Mouse (Mus musculus) bone marrow macrophage, adult 2 months (primary cell): ENCODE results near the gene Mrps34. TPM values are rescaled to one million over a fixed set of nuclear protein-coding genes. Genes with fewer than 3 reads are reported as not detected.
"Not testable (repeated sequence)": the region's sequence is repeated elsewhere in the genome, so short reads cannot be mapped to it uniquely, and the experiment has no call there.

Experiments used
- H3K27ac ChIP-seq: 2 replicates; pipeline ENCODE4 v1.5.1; 2012; ENCODE audit warnings: low read depth, low read length; ENCODE audit not compliant: insufficient read depth
- H3K4me1 ChIP-seq: 2 replicates; pipeline ENCODE4 v1.6.1; 2012; ENCODE audit warnings: low read length; ENCODE audit not compliant: control insufficient read depth, insufficient read depth
- H3K4me3 ChIP-seq: 2 replicates; pipeline ENCODE4 v1.5.1; 2012; ENCODE audit warnings: mild to moderate bottlenecking, low read length, moderate library complexity; ENCODE audit not compliant: insufficient read depth
- CTCF ChIP-seq: IDR thresholded peaks from 2 replicates; pipeline ENCODE4 v1.5.1; 2012; ENCODE audit warnings: low read depth, mild to moderate bottlenecking, low read length, moderate library complexity
- POLR2A ChIP-seq: IDR thresholded peaks from 2 replicates; pipeline ENCODE4 v1.6.1; 2012; ENCODE audit warnings: mild to moderate bottlenecking, low read depth, low read length, borderline replicate concordance
- polyA plus RNA-seq: library from polyadenylated mRNA; stranded (reverse); fragments of >200 nt; gene quantifications from 2 replicates; pipeline ENCODE4 v1.2.4, GENCODE M21; 2012; ENCODE audit not compliant: missing spikeins, insufficient read depth, insufficient read length

Gene Mrps34
- polyA plus RNA-seq, 1 experiment, result 25.6 TPM

DNA sequence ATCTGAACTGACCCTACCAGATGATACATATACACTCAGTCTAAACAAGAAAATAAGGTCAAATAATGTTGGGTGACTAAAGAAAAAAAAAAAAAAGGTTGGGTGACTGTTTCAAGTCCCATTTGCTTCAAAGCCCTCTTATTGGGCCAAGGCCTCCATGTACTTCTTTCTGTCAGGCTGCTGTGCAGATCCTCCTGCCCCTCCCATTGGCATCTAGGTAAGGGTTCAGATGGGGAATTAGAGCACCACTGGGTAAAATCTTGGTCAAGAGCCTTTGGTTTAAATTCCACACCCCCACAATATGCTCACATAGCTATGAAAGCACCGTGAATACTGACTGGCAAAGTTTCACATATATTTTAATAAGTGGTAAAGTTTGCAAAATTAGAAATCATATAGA is 28.3 kb downstream of the Mrps34 start:
- no peaks in the 10 kb centered on the region for H3K4me1 ChIP-seq
- no peak overlapping the region for H3K27ac ChIP-seq
- no peak overlapping the region for H3K4me3 ChIP-seq
- no peak for TF ChIP-seq CTCF
- no peak for TF ChIP-seq POLR2A

DNA sequence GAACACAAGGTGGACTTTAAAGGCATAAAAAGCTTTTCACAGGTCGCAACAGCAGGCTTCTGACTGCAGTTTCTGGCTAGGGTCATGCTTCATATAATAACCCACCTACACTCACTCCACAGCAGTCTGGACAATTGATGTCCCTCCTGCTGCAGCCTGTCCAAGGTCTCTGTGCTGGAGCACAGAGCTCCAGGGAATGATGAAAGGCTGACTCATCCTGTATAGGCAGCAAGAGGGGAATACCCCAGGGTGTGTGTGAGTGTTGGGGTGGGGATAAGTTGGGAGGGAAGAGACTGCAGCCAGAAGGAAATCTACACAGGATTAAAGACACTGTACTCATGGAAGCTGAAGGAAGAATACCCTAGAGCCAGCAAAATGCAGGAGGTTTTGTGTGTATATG is 34.6 kb downstream of the Mrps34 start:
- TF ChIP-seq POLR2A (no peak), CTCF (no peak)
- Histone ChIP-seq H3K27ac (no peak overlapping the region), H3K4me1 (peaks cover 12% of the 10 kb centered on the region), H3K4me3 (no peak overlapping the region)

DNA sequence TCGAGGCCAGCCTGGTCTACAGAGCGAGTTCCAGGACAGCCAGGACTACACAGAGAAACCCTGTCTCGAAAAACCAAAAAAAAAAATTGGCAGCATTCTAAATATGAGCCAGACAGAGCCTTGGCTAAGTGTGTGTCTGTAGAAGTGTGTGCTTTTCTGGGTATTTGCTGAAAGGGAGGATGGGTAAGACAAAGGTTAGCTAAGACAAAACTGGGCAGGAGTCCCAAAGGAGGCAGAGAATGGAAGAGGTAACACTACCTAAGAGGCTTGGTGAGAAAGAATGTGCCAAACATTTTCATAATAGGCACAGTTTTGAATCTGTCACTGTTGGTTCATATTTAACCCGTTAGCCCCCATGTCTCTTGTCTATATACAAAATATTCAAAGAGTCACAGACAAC is 37.5 kb downstream of the Mrps34 start:
- peaks cover 25% of the 10 kb centered on the region for H3K4me1 ChIP-seq

DNA sequence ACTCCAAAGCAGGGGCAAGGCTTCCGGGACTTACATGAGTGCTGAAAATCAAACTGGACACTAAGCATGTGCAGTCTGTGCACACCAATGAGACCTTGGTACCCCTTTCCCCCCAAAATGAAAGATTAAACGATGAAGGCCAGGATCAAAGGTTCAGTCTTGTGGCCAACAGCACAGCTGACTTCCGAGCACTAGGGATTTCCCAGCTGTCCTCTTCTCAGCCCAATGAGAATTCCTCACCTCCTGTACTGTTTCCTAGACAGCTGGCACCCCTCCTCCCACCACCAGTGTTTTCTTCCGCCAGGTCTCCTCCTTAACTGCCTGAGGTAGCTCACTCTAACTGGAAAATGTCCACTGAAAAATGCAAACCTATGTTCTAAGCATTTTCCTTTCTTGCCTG is 38.2 kb downstream of the Mrps34 start:
- no peak overlapping the region for H3K27ac ChIP-seq
- no peak overlapping the region for H3K4me3 ChIP-seq
- no peak for TF ChIP-seq POLR2A
- TF ChIP-seq CTCF, result no peak
- peaks cover 25% of the 10 kb centered on the region for H3K4me1 ChIP-seq

More for the DNA sequence above, 37.5 kb downstream of the Mrps34 start:
- TF ChIP-seq POLR2A (no peak), CTCF (no peak)
- no peak overlapping the region for H3K4me3 ChIP-seq
- H3K27ac ChIP-seq, result no peak overlapping the region

DNA sequence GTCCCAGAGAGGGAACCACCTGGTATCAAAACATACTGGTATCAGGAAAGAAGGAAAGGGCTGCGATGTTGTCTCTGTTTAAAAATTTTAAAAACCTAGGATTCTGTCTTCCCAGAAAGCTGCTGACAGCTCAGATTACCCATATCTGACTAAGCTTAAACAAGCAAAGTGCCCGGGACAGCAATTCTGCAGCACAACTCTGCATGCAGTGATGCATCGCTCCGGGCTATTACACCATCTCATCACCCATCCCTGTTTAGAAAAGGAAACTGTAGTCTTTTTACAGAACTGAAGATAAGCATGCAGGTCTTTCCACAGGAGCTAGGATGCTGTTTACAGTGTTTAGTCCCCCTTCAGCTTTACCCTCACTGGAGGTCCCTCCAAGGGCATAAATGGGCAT is 40.0 kb downstream of the Mrps34 start:
- peaks cover 16% of the 10 kb centered on the region for H3K4me1 ChIP-seq
- H3K27ac ChIP-seq, result no peak overlapping the region
- H3K4me3 ChIP-seq, result peak overlapping the region; percentile 96; the same call in 1 of the 2 replicates
- TF ChIP-seq CTCF (no peak), POLR2A (no peak)

DNA sequence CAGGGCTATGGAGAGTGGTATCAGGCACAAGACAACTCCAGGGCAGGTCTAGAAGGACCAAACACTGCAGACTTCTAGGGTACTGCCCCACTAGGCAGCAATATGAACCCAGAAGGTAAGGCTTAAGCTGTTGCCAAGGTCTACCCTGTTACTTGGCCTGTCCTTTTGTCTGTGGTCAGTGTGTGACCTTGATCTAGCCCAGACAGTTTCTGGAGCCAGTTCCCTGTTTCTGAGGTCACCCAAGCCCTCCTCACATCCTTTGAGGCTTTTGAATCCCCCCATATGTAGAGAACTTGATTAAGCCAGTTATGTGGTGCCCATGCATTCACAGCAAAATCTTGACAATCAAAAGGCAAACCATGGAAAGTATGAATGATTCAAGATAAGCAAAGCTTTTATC is 40.8 kb downstream of the Mrps34 start:
- peaks cover 16% of the 10 kb centered on the region for H3K4me1 ChIP-seq
- H3K4me3 ChIP-seq, result peak overlapping the region; percentile 96
- H3K27ac ChIP-seq, result no peak overlapping the region
- no peak for TF ChIP-seq POLR2A
- TF ChIP-seq CTCF, result no peak

DNA sequence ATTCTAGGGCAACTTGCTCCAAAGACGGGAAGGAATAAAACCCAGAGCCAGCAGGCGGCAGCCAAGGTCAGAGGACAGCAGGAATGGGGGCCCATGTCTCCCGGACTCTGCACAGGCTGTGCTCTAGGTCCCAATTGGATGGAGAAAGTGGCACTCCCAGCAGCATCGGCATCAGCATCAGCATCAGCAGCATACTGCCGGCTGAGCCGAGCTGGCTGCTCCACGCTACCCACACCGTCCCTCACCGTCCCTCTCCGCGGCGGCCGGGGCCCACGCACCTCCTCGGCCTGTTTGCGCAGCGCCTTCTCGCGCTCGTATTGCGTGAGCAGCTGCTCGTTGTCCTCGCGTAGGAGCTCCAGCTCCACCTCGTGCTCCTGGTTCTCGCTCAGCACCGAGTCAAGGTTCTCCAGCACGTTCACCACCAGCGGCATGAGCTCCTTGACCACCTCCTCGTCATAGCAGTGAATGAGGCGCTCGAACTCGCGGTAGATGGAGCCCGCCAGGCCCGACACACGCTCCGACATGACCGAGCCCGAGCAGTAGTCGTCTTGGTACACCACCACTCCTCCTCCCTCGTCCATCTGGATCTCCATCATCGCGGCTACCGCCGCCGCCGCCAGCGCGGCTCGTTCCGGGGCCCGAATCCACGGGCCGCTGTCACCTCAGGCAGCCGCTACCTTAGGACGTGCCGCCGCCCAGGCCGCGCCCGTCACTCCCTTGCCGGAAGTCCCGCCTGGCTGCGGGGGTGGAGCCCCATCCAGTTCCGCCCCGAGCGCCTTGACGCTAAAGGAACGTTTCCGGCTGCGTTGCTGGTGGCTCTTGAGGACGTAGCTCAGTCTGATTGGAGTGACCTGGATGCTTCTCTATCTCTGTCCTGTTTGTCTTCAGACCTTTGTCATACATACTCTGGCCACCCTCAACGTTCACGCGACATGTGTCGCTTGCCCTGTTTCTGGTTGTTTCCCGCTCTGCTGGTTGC is 41.6 kb downstream of the Mrps34 start, which contains the start of gene Mapk8ip3:
Gene Mapk8ip3 (minus strand): TSS at position 719 of the 979 bp plus-strand sequence.
- Histone ChIP-seq H3K4me3 (peak within 1 kb of the TSS; percentile 96), H3K4me1 (peaks cover 16% of the 10 kb centered on the region), H3K27ac (peak within 1 kb of the TSS; percentile 79)
- no peak for TF ChIP-seq CTCF
- TF ChIP-seq POLR2A, result no peak

DNA sequence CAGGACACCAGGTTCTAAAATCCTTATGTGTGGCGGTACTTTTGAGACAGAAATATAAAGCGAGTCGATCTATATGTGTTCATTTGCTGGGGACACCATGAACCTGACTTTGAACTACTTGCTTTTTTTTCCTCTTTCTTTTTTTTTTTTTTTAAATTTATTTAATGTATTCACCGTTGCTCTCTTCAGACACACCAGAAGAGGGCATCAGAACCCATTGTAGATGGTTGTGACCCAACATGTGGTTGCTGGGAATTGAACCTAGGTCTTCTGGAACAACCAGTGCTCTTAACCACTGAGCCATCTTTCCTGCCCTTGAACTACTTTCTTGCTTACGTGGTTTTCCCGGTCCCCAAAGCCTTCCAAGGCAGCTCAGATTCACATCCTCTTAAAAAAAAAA is 42.4 kb downstream of the Mrps34 start:
- Histone ChIP-seq H3K4me3 (peak overlapping the region; percentile 96), H3K27ac (peak overlapping the region; percentile 79), H3K4me1 (peaks cover 16% of the 10 kb centered on the region)
- TF ChIP-seq CTCF (no peak), POLR2A (no peak)

DNA sequence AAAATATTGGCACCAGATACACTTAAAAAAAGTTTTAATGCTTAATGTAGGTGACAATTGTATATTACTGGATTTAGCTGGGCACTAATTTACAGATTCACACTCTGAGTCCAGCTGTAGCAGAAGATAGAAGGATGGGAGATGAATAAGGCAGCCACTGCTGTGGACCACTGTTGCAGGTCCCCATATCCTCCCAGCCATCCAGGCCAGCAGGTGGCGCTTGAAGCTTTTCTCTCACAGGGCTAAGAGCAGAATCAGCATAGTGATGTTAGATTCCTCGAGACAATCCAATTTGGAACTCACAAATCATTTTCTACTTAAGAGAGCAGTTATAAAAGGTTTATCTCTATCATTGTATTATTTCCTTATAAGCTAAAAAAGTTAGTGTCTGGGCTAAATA is 47.5 kb downstream of the Mrps34 start:
- not testable (repeated sequence) for H3K27ac ChIP-seq, H3K4me1 ChIP-seq, H3K4me3 ChIP-seq
- peak; percentile 48 for TF ChIP-seq CTCF

DNA sequence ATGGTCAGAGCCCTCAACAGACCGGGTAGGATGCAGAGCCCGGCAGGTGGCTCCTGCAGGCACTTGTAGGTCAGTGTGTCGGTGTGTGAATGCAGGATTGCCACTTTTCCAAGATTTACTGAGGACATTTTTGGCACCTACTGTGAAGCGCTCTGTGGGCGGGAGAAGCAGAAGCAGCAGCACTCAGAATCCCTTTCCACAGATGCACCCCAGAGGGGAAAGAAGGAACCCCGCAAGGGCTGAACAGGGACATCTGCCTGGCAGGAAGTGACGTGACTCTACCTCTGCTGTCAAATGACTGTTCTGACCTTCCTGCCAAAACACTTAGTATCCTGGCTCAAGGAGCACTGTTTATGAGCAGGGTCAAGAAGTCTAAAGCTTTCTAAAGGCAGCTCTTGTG is 48.1 kb downstream of the Mrps34 start:
- Histone ChIP-seq H3K4me3 (no peak overlapping the region), H3K4me1 (no peaks in the 10 kb centered on the region), H3K27ac (no peak overlapping the region)
- TF ChIP-seq CTCF, result no peak
- no peak for TF ChIP-seq POLR2A

DNA sequence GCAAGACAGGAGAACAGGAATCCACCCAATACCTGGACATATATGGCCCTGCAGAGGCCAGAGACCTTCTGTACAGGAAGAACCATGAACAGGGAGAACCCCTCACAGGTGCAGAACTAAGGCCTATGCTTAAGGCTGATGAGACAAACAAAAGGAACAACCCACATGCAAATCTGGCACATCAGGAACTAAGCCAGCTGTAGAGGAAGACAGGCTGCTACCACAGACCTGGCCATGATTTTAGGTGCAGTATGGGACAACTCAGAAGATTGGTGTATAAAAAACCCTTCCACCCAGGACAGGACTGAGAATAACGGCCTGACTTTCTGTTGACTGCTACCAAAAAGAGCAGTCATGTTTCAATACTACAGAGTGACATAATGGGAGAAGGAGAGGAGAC is 48.7 kb downstream of the Mrps34 start:
- H3K27ac ChIP-seq, H3K4me3 ChIP-seq, H3K4me1 ChIP-seq: not testable (repeated sequence)

Other genes starting within 250 kb of the Mrps34 start
- 0.98 TPM in 1 of 2 replicates, not detected in the other for gene Slc9a3r2, start 244.8 kb upstream of the Mrps34 start, polyA plus RNA-seq
- not detected in 2 replicates for gene Npw, start 236.7 kb upstream of the Mrps34 start, polyA plus RNA-seq
- gene Zfp598, start 225.4 kb upstream of the Mrps34 start, polyA plus RNA-seq, result 28.0 and 29.6 TPM in 2 replicates
- 0.41 and 0.79 TPM in 2 replicates for gene Syngr3, start 205.2 kb upstream of the Mrps34 start, polyA plus RNA-seq
- gene Gfer, start 199.0 kb upstream of the Mrps34 start, polyA plus RNA-seq, result 21.6 and 22.0 TPM in 2 replicates
- 3.9 and 6.0 TPM in 2 replicates for gene Noxo1, start 198.9 kb upstream of the Mrps34 start, polyA plus RNA-seq
- gene Tbl3, start 187.5 kb upstream of the Mrps34 start, polyA plus RNA-seq, result 11.7 and 16.9 TPM in 2 replicates
- not detected in 2 replicates for gene Rnf151, start 177.1 kb upstream of the Mrps34 start, polyA plus RNA-seq
- gene Rps2, start 177.0 kb upstream of the Mrps34 start, polyA plus RNA-seq, result 685 and 784 TPM in 2 replicates
- 164 and 191 TPM in 2 replicates for gene Ndufb10, start 170.6 kb upstream of the Mrps34 start, polyA plus RNA-seq
- gene Rpl3l, start 167.3 kb upstream of the Mrps34 start, polyA plus RNA-seq, result not detected in 2 replicates
- gene Msrb1, start 158.5 kb upstream of the Mrps34 start, polyA plus RNA-seq, result 214 and 223 TPM in 2 replicates
- not detected in 2 replicates for gene Hs3st6, start 142.1 kb upstream of the Mrps34 start, polyA plus RNA-seq
- gene Meiob, start 90.8 kb upstream of the Mrps34 start, polyA plus RNA-seq, result not detected in 2 replicates
- 39.7 and 44.9 TPM in 2 replicates for gene Hagh, start 55.0 kb upstream of the Mrps34 start, polyA plus RNA-seq
- 9.0 and 9.1 TPM in 2 replicates for gene Fahd1, start 44.8 kb upstream of the Mrps34 start, polyA plus RNA-seq
- gene Igfals, start 29.1 kb upstream of the Mrps34 start, polyA plus RNA-seq, result not detected in 2 replicates
- 39.0 and 40.3 TPM in 2 replicates for gene Nubp2, start 8.8 kb upstream of the Mrps34 start, polyA plus RNA-seq
- gene Spsb3, start 8.5 kb upstream of the Mrps34 start, polyA plus RNA-seq, result 20.2 and 21.3 TPM in 2 replicates
- 5.9 and 7.1 TPM in 2 replicates for gene Eme2, start within 50 bp of the Mrps34 start, polyA plus RNA-seq
- 37.2 and 38.5 TPM in 2 replicates for gene Nme3, start 1.4 kb downstream of the Mrps34 start, polyA plus RNA-seq
- 56.7 and 64.0 TPM in 2 replicates for gene Mapk8ip3, start 41.9 kb downstream of the Mrps34 start, polyA plus RNA-seq
- gene Jpt2, start 65.6 kb downstream of the Mrps34 start, polyA plus RNA-seq, result 35.7 and 42.4 TPM in 2 replicates
- 16.0 and 17.3 TPM in 2 replicates for gene Cramp1l, start 120.7 kb downstream of the Mrps34 start, polyA plus RNA-seq
- 16.8 and 20.4 TPM in 2 replicates for gene Ift140, start 121.0 kb downstream of the Mrps34 start, polyA plus RNA-seq
- 0.80 TPM in 1 of 2 replicates, not detected in the other for gene Tmem204, start 188.5 kb downstream of the Mrps34 start, polyA plus RNA-seq
- 8.3 and 9.5 TPM in 2 replicates for gene Telo2, start 220.9 kb downstream of the Mrps34 start, polyA plus RNA-seq
- gene Ptx4, start 225.6 kb downstream of the Mrps34 start, polyA plus RNA-seq, result not detected in 2 replicates
- 86.1 and 89.4 TPM in 2 replicates for gene Clcn7, start 238.3 kb downstream of the Mrps34 start, polyA plus RNA-seq